Mouse (Mus musculus) kidney, embryonic 14.5 days (tissue): Measurements from ENCODE around the gene Tead1. TPM values are rescaled to one million over a fixed set of nuclear protein-coding genes. Genes with fewer than 3 reads are reported as not detected.

ENCODE experiments used
- ATAC-seq: fragments of 200-750 bp; cut with Nextera tagmentation; 2 replicates; pipeline ENCODE4 v1.8.0; 2017; ENCODE audit warnings: moderate number of reproducible peaks, mild to moderate bottlenecking, moderate TSS enrichment, moderate library complexity; ENCODE audit not compliant: low FRiP score, low TSS enrichment
- H3K27ac ChIP-seq: fragments of 300-500 bp; sonication (generic); 2 replicates; pipeline ENCODE4 v1.5.1; 2014; ENCODE audit warnings: low read depth, mild to moderate bottlenecking, low read length, moderate library complexity, mixed read lengths
- H3K27me3 ChIP-seq: fragments of 300-500 bp; sonication (generic); 2 replicates; pipeline ENCODE4 v1.6.1; 2014; ENCODE audit warnings: mild to moderate bottlenecking, low read length; ENCODE audit not compliant: control insufficient read depth, insufficient read depth
- H3K36me3 ChIP-seq: fragments of 300-500 bp; sonication (generic); 2 replicates; pipeline ENCODE4 v1.6.1; 2014; ENCODE audit warnings: low read length, mixed read lengths; ENCODE audit not compliant: control insufficient read depth, insufficient read depth
- H3K4me1 ChIP-seq: fragments of 300-500 bp; sonication (generic); 2 replicates; pipeline ENCODE4 v1.6.1; 2014; ENCODE audit warnings: low read length, mixed read lengths; ENCODE audit not compliant: control insufficient read depth, insufficient read depth
- H3K4me2 ChIP-seq: fragments of 300-500 bp; sonication (generic); replicated peaks from 2 replicates; pipeline ENCODE4 v1.6.1; 2014; ENCODE audit warnings: low read depth, mild to moderate bottlenecking, low read length
- H3K4me3 ChIP-seq: fragments of 300-500 bp; sonication (generic); 2 replicates; pipeline ENCODE4 v1.5.1; 2014; ENCODE audit warnings: mild to moderate bottlenecking, low read length
- H3K9ac ChIP-seq: fragments of 300-500 bp; sonication (generic); 2 replicates; pipeline ENCODE4 v1.6.1; 2014; ENCODE audit warnings: low read depth, mild to moderate bottlenecking, low read length, moderate library complexity
- H3K9me3 ChIP-seq: fragments of 300-500 bp; sonication (generic); 2 replicates; pipeline ENCODE4 v1.6.1; 2016; ENCODE audit warnings: low read length; ENCODE audit not compliant: control insufficient read depth
- WGBS: fragments of 180-500 bp; shearing (Covaris S2); extraction: QIAGEN DNeasy Blood & Tissue Kit; methylation state at CpG from one replicate; pipeline ENCODE4 v1.1.7; 2014; 5-methylcytosine and 5-hydroxymethylcytosine counted together
- microRNA-seq: library from miRNA; unstranded; fragments of <30 nt; microRNA quantifications from one replicate; pipeline ENCODE4, GENCODE M21; 2016
- polyA plus RNA-seq: library from polyadenylated mRNA; unstranded; fragments of >200 nt; fragmentation: Nextera tagmentation; extraction: Ambion mirVana; gene quantifications from 2 replicates; pipeline ENCODE4 v1.2.1, GENCODE M21; 2014

The Tead1 gene
- polyA plus RNA-seq, 1 experiment from 2014 or later, result 30.1 TPM

DNA sequence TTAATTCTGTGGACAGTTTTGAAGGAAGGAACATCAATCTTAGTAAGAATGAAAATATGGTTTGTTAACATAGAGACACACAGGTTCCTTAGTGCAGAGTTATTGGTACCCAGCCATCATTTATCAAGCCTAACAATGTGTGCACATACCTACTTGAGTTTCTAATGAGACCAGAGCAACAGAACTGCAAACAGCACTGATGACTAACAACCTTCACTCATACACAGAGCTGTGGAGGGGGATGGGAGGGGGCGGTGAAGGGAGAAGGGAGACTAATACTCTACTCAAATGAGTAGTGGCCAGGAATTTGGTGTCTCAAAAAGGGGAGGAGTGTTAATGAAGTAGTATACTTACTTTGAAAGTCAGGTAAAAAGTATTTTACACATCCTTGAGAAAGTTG, 263.9 kb downstream of the Tead1 start:
- no peak for ATAC-seq
- no peaks in the 10 kb centered on the region for H3K36me3 ChIP-seq
- H3K4me1 ChIP-seq, result no peaks in the 10 kb centered on the region

DNA sequence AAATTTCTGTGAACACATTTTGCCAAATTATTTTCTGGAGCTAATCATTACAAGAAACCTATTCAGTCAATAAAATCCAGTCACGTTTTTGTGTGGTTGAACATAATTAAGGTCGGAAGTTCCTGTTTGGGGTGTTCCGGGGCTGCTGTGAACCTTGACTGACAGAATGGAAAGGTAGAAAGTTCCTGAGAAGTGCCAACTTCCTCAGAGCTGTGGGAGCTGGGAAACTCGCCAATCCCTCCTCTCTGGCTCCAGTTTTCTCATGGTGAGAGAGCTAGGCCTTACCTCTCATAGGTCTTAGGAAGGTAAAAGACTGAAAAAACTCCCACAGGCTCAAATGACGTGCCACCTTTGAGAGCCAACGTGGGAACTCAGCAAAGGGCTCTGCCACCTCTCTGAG, 267.6 kb downstream of the Tead1 start:
- peak overlapping the region; percentile 74; the same call in 1 of the 2 replicates for H3K27ac ChIP-seq
- peaks cover 5% of the 10 kb centered on the region; the same call in 1 of the 2 replicates for H3K4me1 ChIP-seq
- no peak overlapping the region for H3K9ac ChIP-seq
- ATAC-seq, result no peak
- H3K27me3 ChIP-seq, result no peaks in the 10 kb centered on the region
- no peak overlapping the region for H3K4me2 ChIP-seq
- H3K9me3 ChIP-seq, result no peaks in the 10 kb centered on the region
- H3K36me3 ChIP-seq, result no peaks in the 10 kb centered on the region
- WGBS, result 37% methylated on average over 6 of the region's 6 CpGs
- H3K4me3 ChIP-seq, result no peak overlapping the region

More for the DNA sequence above, 263.9 kb downstream of the Tead1 start:
- no peak overlapping the region for H3K9ac ChIP-seq
- H3K9me3 ChIP-seq, result no peaks in the 10 kb centered on the region
- 52% methylated on average over 1 of the region's 1 CpGs for WGBS
- H3K4me3 ChIP-seq, result no peak overlapping the region
- no peak overlapping the region for H3K4me2 ChIP-seq
- H3K27ac ChIP-seq, result no peak overlapping the region
- no peaks in the 10 kb centered on the region for H3K27me3 ChIP-seq

DNA sequence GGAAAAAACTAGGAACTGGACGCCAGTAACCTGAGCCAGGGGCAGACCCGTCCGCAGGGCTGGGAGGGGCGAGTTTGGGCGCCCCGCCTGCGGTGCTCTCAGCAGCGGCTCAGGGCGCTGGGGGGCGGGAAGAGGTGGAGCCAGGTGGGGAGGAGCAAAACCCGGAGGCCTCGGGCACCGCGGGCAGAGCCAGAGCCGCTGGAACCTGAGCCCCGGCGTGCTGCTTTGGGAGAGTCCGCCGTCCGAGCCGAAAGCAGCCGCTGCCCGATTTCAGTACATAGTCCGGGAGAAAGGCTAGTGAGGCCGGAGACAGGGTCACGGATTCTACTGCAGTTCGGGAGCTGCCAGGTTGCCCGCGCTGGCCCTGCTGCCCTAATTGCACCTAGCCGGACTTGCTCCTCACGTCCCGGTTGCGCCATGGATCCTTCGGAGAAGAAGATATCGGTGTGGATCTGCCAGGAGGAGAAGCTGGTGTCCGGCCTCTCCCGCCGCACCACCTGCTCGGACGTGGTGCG, 274.7 kb downstream of the Tead1 start, which contains the start of gene Rassf10:
TSS of gene Rassf10 (plus strand) at position 186 of the 515 bp plus-strand sequence.
- H3K9ac ChIP-seq, result peak within 1 kb of the TSS; percentile 75
- H3K9me3 ChIP-seq, result no peaks in the 10 kb centered on the region
- H3K27ac ChIP-seq, result peak within 1 kb of the TSS; percentile 74
- H3K4me3 ChIP-seq, result peak within 1 kb of the TSS; percentile 63
- H3K4me1 ChIP-seq, result peaks cover 13% of the 10 kb centered on the region; the same call in 1 of the 2 replicates
- H3K36me3 ChIP-seq, result 0 out of 2 replicates have a peak, but pooled peaks cover 4% of the 10 kb centered on the region
- H3K27me3 ChIP-seq, result peaks cover 19% of the 10 kb centered on the region
- 1% methylated on average over 41 of the region's 41 CpGs for WGBS
- H3K4me2 ChIP-seq, result peak within 1 kb of the TSS; percentile 90
- ATAC-seq, result peak; percentile 93

DNA sequence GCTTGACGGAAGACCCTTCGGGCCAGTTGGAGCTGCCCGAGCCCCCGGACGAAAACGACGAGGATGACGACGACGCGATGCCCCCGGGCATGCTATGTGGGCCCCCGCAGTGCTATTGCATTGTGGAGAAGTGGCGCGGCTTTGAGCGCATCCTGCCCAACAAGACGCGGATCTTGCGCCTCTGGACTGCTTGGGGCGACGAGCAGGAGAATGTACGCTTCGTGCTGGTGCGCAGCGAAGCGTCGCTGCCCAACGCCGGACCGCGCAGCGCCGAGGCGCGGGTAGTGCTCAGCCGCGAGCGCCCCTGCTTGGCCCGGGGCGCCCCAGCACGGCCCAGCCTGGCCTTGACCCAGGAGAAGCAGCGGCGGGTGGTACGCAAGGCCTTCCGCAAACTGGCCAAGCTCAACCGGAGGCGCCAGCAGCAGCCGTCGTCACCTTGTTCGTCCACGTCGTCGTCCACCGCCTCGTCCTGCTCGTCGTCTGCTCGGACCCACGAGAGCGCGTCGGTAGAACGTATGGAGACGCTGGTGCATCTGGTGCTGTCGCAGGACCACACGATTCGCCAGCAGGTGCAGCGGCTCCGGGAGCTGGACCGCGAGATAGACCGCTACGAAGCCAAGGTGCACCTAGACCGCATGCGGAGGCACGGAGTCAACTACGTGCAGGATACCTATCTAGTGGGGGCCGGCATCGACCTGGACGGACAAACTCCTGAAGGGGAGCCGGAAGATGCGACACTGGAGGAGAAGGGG, 275.4 kb downstream of the Tead1 start:
- peaks cover 19% of the 10 kb centered on the region for H3K27me3 ChIP-seq
- no peaks in the 10 kb centered on the region for H3K9me3 ChIP-seq
- peak overlapping the region; percentile 90 for H3K4me2 ChIP-seq
- H3K36me3 ChIP-seq, result 0 out of 2 replicates have a peak, but pooled peaks cover 4% of the 10 kb centered on the region
- peak overlapping the region; percentile 75 for H3K9ac ChIP-seq
- peak overlapping the region; percentile 63 for H3K4me3 ChIP-seq
- ATAC-seq, result peak; percentile 41; the same call in 1 of the 2 replicates
- 1% methylated on average over 79 of the region's 82 CpGs for WGBS
- peaks cover 10% of the 10 kb centered on the region; the same call in 1 of the 2 replicates for H3K4me1 ChIP-seq
- H3K27ac ChIP-seq, result peak overlapping the region; percentile 74

DNA sequence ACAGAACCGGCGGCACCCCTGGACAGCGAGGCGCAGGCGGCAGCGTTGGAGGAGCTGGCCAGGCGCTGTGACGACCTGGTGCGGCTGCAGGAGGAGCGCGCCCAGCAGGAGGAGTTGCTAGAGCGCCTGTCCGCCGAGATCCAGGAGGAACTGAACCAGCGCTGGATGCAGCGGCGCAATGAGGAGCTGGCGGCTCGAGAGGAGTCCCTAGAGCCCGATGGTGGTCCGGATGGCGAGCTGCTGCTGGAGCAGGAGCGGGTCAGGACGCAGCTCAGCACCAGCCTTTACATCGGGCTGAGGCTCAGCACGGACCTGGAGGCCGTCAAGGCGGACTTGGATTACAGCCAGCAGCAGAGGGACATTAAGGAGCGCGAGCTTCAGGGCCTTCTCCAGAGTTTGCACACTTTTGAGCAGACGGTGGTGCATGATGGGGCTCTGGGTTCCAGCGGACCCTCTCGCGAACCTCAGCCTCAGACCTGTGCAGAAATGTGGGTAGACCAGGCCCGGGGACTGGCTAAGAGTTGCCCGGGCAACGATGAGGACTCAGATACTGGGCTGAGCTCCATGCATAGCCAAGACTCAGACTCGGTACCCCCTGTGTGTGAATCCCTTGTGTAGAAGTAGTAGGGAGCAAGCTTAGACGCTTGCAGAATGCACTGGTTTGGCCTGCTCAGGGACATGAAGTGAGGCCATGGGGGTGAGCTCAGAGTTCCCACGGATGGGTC, 276.1 kb downstream of the Tead1 start:
- Histone ChIP-seq H3K27ac (peak overlapping the region; percentile 57; the same call in 1 of the 2 replicates), H3K9ac (peak overlapping the region; percentile 75), H3K4me3 (peak overlapping the region; percentile 63), H3K27me3 (peaks cover 19% of the 10 kb centered on the region), H3K9me3 (no peaks in the 10 kb centered on the region), H3K4me2 (peak overlapping the region; percentile 90), H3K4me1 (peaks cover 8% of the 10 kb centered on the region; the same call in 1 of the 2 replicates), H3K36me3 (0 out of 2 replicates have a peak, but pooled peaks cover 4% of the 10 kb centered on the region)
- 3% methylated on average over 40 of the region's 40 CpGs for WGBS
- peak; percentile 36 for ATAC-seq

DNA sequence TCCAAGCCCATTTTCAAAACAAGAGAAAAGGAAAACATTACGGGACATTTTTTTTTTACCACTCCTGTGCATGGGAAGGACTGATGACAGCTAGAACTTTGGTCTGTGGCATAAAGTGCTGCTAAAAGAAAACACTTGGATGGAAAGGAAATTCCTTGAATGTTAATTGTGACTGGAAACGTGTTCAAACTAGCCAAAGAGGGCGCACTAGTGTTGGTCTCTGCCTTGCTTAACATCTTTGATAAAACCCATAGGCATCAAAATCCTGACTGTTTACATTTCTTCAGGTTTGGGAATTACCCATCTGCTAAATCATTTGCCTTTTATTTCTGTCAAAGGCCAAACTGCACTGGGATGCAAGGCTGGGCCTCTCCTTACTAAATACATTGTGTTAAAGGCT, 276.8 kb downstream of the Tead1 start:
- no peak overlapping the region for H3K27ac ChIP-seq
- peak overlapping the region; percentile 63 for H3K4me3 ChIP-seq

More for the DNA sequence above, 276.8 kb downstream of the Tead1 start:
- Histone ChIP-seq H3K27me3 (peaks cover 19% of the 10 kb centered on the region), H3K9me3 (no peaks in the 10 kb centered on the region), H3K4me2 (peak overlapping the region; percentile 90), H3K36me3 (0 out of 2 replicates have a peak, but pooled peaks cover 4% of the 10 kb centered on the region), H3K9ac (peak overlapping the region; percentile 75; the same call in 1 of the 2 replicates), H3K4me1 (peaks cover 8% of the 10 kb centered on the region; the same call in 1 of the 2 replicates)
- WGBS, result 23% methylated on average over 3 of the region's 3 CpGs
- no peak for ATAC-seq

Small RNAs within 50 kb of the gene (microRNA-seq; reads per million reads assigned to microRNA genes)
- gene Gm44462, result not detected
